Mouse (Mus musculus) heart, embryonic 16.5 days (tissue): ENCODE results near the gene Car5b. TPM values are rescaled to one million over a fixed set of nuclear protein-coding genes. Genes with fewer than 3 reads are reported as not detected.

Source experiments
- ATAC-seq: fragments of 200-750 bp; cut with Nextera tagmentation; replicated peaks from 2 replicates; pipeline ENCODE4 v1.8.0; 2017; ENCODE audit warnings: moderate number of reproducible peaks; ENCODE audit not compliant: insufficient read depth, low FRiP score; ENCODE audit errors: extremely low read depth
- H3K27ac ChIP-seq: fragments of 300-500 bp; sonication (generic); 2 replicates; pipeline ENCODE4 v1.5.1; 2014; ENCODE audit warnings: mild to moderate bottlenecking, low read length, control low read depth, moderate library complexity
- H3K27me3 ChIP-seq: fragments of 300-500 bp; sonication (generic); 2 replicates; pipeline ENCODE4 v1.6.1; 2014; ENCODE audit warnings: low read length, mixed read lengths; ENCODE audit not compliant: control insufficient read depth, insufficient read depth
- H3K36me3 ChIP-seq: fragments of 300-500 bp; sonication (generic); 2 replicates; pipeline ENCODE4 v1.6.1; 2014; ENCODE audit not compliant: control insufficient read depth, insufficient read depth
- H3K4me1 ChIP-seq: fragments of 300-500 bp; sonication (generic); 2 replicates; pipeline ENCODE4 v1.6.1; 2014; ENCODE audit warnings: low read length, mixed read lengths; ENCODE audit not compliant: control insufficient read depth, insufficient read depth
- H3K4me2 ChIP-seq: fragments of 300-500 bp; sonication (generic); 2 replicates; pipeline ENCODE4 v1.6.1; 2014; ENCODE audit warnings: low read depth, mild to moderate bottlenecking, control low read depth, low read length
- H3K4me3 ChIP-seq: fragments of 300-500 bp; sonication (generic); 2 replicates; pipeline ENCODE4 v1.5.1; 2014; ENCODE audit warnings: mild to moderate bottlenecking, control low read depth, low read length
- H3K9ac ChIP-seq: fragments of 300-500 bp; sonication (generic); 2 replicates; pipeline ENCODE4 v1.6.1; 2014; ENCODE audit warnings: low read length, control low read depth
- H3K9me3 ChIP-seq: fragments of 300-500 bp; sonication (generic); replicated peaks from 2 replicates; pipeline ENCODE4 v1.6.1; 2016; ENCODE audit warnings: low read length; ENCODE audit not compliant: control insufficient read depth
- WGBS: fragments of 180-500 bp; shearing (Covaris S2); extraction: QIAGEN DNeasy Blood & Tissue Kit; methylation state at CpG from one replicate; pipeline ENCODE4 v1.1.7; 2014; 5-methylcytosine and 5-hydroxymethylcytosine counted together
- polyA plus RNA-seq: library from polyadenylated mRNA; unstranded; fragments of >200 nt; fragmentation: Nextera tagmentation; extraction: Ambion mirVana; gene quantifications from 2 replicates; pipeline ENCODE4 v1.2.1, GENCODE M21; 2015

Car5b gene
- polyA plus RNA-seq, 1 experiment from 2014 or later, result 0.53 TPM

DNA sequence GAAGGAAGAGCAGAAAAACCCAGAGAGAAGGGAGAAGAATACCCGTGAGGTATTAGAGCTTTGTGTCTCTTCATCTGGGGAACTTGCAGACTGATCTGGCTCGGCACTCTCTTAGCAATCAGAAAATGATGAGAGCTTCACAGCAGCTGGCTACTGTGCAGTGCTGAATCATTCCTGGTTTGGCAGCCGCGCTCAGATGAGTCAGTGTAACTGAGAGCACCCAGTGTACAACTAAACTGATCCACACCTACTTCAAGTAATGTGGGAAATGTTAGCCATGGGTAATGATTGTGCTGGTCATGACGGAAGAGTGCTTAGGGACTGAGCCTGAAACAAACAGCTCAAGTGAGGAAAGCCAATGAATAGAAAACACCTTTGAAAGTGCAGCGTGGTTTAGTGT lies 89.2 kb downstream of the Car5b start:
- no peaks in the 10 kb centered on the region for H3K27me3 ChIP-seq
- 88% methylated on average over 6 of the region's 6 CpGs for WGBS

DNA sequence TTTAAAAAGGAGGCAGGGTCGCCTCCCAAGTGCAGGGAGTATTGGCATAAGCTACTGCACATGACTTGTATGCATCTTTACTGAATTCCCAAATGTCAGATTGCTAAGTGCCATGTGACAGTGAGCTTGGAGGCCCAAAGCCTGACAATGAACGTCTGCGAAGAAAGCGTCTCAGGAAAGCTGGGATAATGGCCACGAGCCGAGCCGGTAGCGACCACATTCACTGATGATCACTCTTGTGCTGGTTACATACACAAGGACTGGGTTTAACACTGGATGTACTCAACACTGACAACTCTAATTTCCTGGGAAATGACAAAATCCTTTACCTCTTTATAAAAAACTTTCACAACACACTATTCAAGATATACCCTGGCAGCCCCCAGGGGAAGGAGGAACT lies 93.1 kb downstream of the Car5b start:
- Histone ChIP-seq H3K27me3 (no peaks in the 10 kb centered on the region), H3K9ac (no peak overlapping the region), H3K27ac (no peak overlapping the region), H3K36me3 (peaks cover 7% of the 10 kb centered on the region), H3K4me3 (no peak overlapping the region), H3K9me3 (no peaks in the 10 kb centered on the region), H3K4me1 (no peaks in the 10 kb centered on the region), H3K4me2 (no peak overlapping the region)
- no peak for ATAC-seq
- WGBS, result 70% methylated on average over 8 of the region's 8 CpGs

More for the DNA sequence above, 89.2 kb downstream of the Car5b start:
- H3K9me3 ChIP-seq, result no peaks in the 10 kb centered on the region
- no peak overlapping the region for H3K27ac ChIP-seq
- no peak for ATAC-seq
- no peaks in the 10 kb centered on the region for H3K4me1 ChIP-seq
- H3K4me3 ChIP-seq, result no peak overlapping the region
- H3K4me2 ChIP-seq, result no peak overlapping the region
- H3K36me3 ChIP-seq, result peaks cover 7% of the 10 kb centered on the region
- no peak overlapping the region for H3K9ac ChIP-seq

DNA sequence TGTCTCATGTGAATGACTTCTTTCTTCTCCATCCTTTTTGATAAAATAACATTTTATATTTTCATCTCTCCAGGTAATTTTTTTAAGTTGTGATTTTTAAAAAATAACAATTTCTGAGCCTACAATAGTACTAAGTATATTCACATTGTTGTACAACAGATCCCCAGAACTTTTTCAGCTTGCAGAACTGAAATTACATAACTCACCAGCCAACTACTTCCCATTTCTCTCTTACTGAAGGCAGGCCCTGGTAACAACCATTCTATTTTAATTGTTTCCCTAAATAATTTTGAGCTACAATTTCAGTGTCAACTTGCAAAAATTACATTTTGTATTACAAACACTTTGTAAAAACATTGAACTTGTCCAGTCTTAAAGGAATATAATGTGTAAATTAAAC lies 98.2 kb downstream of the Car5b start:
- Histone ChIP-seq H3K4me1 (no peaks in the 10 kb centered on the region), H3K4me2 (no peak overlapping the region), H3K9ac (no peak overlapping the region), H3K9me3 (no peaks in the 10 kb centered on the region), H3K27ac (no peak overlapping the region), H3K27me3 (no peaks in the 10 kb centered on the region), H3K4me3 (no peak overlapping the region), H3K36me3 (no peaks in the 10 kb centered on the region)
- ATAC-seq, result no peak

Other genes with a start within 250 kb of the Car5b start
- 16.9 and 18.8 TPM in 2 replicates for gene Ap1s2, start 119.0 kb downstream of the Car5b start, polyA plus RNA-seq
- 27.2 and 27.5 TPM in 2 replicates for gene Zrsr2, start 69.3 kb downstream of the Car5b start, polyA plus RNA-seq
- gene Siah1b, start 48.5 kb upstream of the Car5b start, polyA plus RNA-seq, result 17.4 and 17.8 TPM in 2 replicates
- gene Cltrn, start 60.8 kb upstream of the Car5b start, polyA plus RNA-seq, result 0.11 TPM in 1 of 2 replicates, not detected in the other
- gene Ace2, start 111.3 kb upstream of the Car5b start, polyA plus RNA-seq, result 1.4 and 3.1 TPM in 2 replicates
- gene Bmx, start 230.2 kb upstream of the Car5b start, polyA plus RNA-seq, result 3.8 and 5.5 TPM in 2 replicates
- gene Pir, start 241.4 kb upstream of the Car5b start, polyA plus RNA-seq, result 5.9 and 7.5 TPM in 2 replicates